Comparison of ENCODE assay signal across 17 mouse cellular contexts in the genomic region with DNA sequence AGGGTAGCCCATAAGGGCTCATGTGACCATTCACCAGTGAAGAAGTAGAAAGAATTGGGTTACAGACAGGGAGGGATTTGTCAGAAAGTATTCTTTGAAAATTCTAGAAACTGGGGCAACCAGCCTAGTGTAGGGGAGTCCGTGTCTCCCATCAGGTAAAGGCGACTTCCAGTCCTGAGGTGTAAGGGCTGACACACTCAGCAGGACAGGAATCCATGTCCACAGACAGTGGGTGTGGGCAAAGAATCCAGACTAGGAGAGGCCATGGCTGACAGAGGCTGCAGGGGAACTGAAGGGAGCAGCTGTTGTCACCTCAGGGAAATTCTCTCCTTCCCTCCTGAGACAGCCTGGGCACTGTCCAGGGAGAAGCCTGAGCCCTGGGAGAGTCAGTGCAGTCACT. TPM values are rescaled to one million over a fixed set of nuclear protein-coding genes. Genes with fewer than 3 reads are reported as not detected.
DNase-seq lines count a peak whose midpoint lies in the region; ATAC-seq and TF ChIP-seq lines count a peak whose summit lies in the region.
"Not testable (repeated sequence)": the region's sequence is repeated elsewhere in the genome, so short reads cannot be mapped to it uniquely, and the experiment has no call there.
"Had no signal": no experiment of that assay in that cellular context is flagged by ENCODE, and none has a peak within 500 bp of the region (broad histone marks: within the 10 kb centered on the region; RNA-seq: fewer than 3 reads in every experiment).

No protein-coding gene starts in this region.

- not testable (repeated sequence) for H3K27ac ChIP-seq in brown adipose tissue, adult 24 weeks (replicated peaks; ENCODE audit: low read depth, low read length); intestine, embryonic 14.5 days (ENCODE audit: low read depth); midbrain, embryonic 11.5 days (ENCODE audit: low read depth, low read length); small intestine, adult 2 months (ENCODE audit: insufficient read depth, low read depth, low read length)
- H3K27ac ChIP-seq in lung, embryonic 15.5 days = peak overlapping the region; percentile 80; the same call in 1 of the 2 replicates

- peak overlapping the region; percentile 18; the same call in 1 of the 2 replicates for H3K4me3 ChIP-seq in brown adipose tissue, adult 24 weeks (ENCODE audit: insufficient read depth, low read depth, low read length)
- not testable (repeated sequence) for H3K4me3 ChIP-seq in intestine, embryonic 14.5 days (ENCODE audit: low read depth, low read length); midbrain, embryonic 11.5 days (ENCODE audit: low read depth, low read length)
- H3K4me3 ChIP-seq in lung, embryonic 15.5 days = peak overlapping the region; percentile 51
- peak overlapping the region; percentile 70 for H3K4me3 ChIP-seq in small intestine, adult 2 months (ENCODE audit: low read depth, low read length)

- not testable (repeated sequence) for H3K9me3 ChIP-seq in intestine, embryonic 14.5 days (ENCODE audit: control insufficient read depth, low read length); lung, embryonic 15.5 days; midbrain, embryonic 11.5 days (ENCODE audit: control insufficient read depth, low read length)

- not testable (repeated sequence) for H3K9ac ChIP-seq in intestine, embryonic 14.5 days (ENCODE audit: low read length); lung, embryonic 15.5 days; midbrain, embryonic 11.5 days (ENCODE audit: low read length)

- H3K36me3 ChIP-seq in intestine, embryonic 14.5 days (ENCODE audit: control insufficient read depth, insufficient read depth, low read length); lung, embryonic 15.5 days; midbrain, embryonic 11.5 days (ENCODE audit: control insufficient read depth, insufficient read depth, low read length); small intestine, adult 2 months (ENCODE audit: control insufficient read depth, insufficient read depth, low read length): not testable (repeated sequence)

- WGBS in intestine, embryonic 14.5 days = 25% methylated on average over 2 of the region's 2 CpGs
- WGBS in lung, embryonic 15.5 days = 13% methylated on average over 2 of the region's 2 CpGs
- 11% methylated on average over 2 of the region's 2 CpGs for WGBS in midbrain, embryonic 11.5 days
- 77% methylated on average over 2 of the region's 2 CpGs for WGBS in small intestine, adult 2 months

- DNase-seq in intestine, embryonic 14.5 days (ENCODE audit: low spot score) = peak; percentile 52
- peak; percentile 90 for DNase-seq in midbrain, embryonic 11.5 days (ENCODE audit: low spot score, missing footprints)

- H3K27me3 ChIP-seq in intestine, embryonic 14.5 days (replicated peaks; ENCODE audit: control insufficient read depth, insufficient read depth, low read length) = peaks cover 77% of the 10 kb centered on the region
- H3K27me3 ChIP-seq in lung, embryonic 15.5 days = peaks cover 76% of the 10 kb centered on the region
- peaks cover 62% of the 10 kb centered on the region for H3K27me3 ChIP-seq in midbrain, embryonic 11.5 days (ENCODE audit: control insufficient read depth, insufficient read depth, low read length)
- H3K27me3 ChIP-seq in small intestine, adult 2 months (ENCODE audit: control insufficient read depth, insufficient read depth, low read length) = not testable (repeated sequence)

- not testable (repeated sequence) for TF ChIP-seq CTCF in small intestine, adult 2 months (IDR thresholded peaks at IDR 0.05; ENCODE audit: extremely low read depth, insufficient read length, insufficient replicate concordance, low read depth, low read length)

- TF ChIP-seq POLR2A in small intestine, adult 2 months (IDR thresholded peaks at IDR 0.05; ENCODE audit: low read depth, low read length) = not testable (repeated sequence)

- not testable (repeated sequence) for ATAC-seq in intestine, embryonic 14.5 days (replicated peaks; ENCODE audit: low FRiP score, low TSS enrichment, low read depth); lung, embryonic 15.5 days (ENCODE audit: borderline replicate concordance, extremely low read depth, low FRiP score, low TSS enrichment); midbrain, embryonic 11.5 days (ENCODE audit: low FRiP score)

- not testable (repeated sequence) for H3K4me2 ChIP-seq in intestine, embryonic 14.5 days (ENCODE audit: low read length); midbrain, embryonic 11.5 days
- H3K4me2 ChIP-seq in lung, embryonic 15.5 days = peak overlapping the region; percentile 54

- H3K4me1 ChIP-seq in brown adipose tissue, adult 24 weeks (ENCODE audit: control insufficient read depth, insufficient read depth, insufficient read length, low read length); intestine, embryonic 14.5 days (replicated peaks; ENCODE audit: control insufficient read depth, insufficient read depth, low read length); lung, embryonic 15.5 days; midbrain, embryonic 11.5 days (ENCODE audit: control insufficient read depth, insufficient read depth, low read length); small intestine, adult 2 months (ENCODE audit: control insufficient read depth, insufficient read depth, insufficient read length, low read length): not testable (repeated sequence)

RNA-seq across cellular contexts. Expression of a gene that starts 1.4 kb away (rescaled TPM):
- polyA plus RNA-seq in brown adipose tissue, adult 24 weeks (2012; ENCODE audit: insufficient read depth, insufficient read length, missing spikeins) = not detected in 2 replicates
- polyA plus RNA-seq in intestine, embryonic 14.5 days (2014; fragmentation: Nextera tagmentation; extraction: Ambion mirVana) = 0.13 TPM in 1 of 2 replicates, not detected in the other
- polyA plus RNA-seq in lung, embryonic 15.5 days (2015; fragmentation: Nextera tagmentation; extraction: Ambion mirVana) = 35.2 and 39.5 TPM in 2 replicates
- polyA plus RNA-seq in midbrain, embryonic 11.5 days (2014; fragmentation: Nextera tagmentation; extraction: Ambion mirVana) = 0.16 TPM in 1 of 2 replicates, not detected in the other
- 118 and 149 TPM in 2 replicates for polyA plus RNA-seq in small intestine, adult 2 months (2012; rRNA removed)
- polyA plus RNA-seq: C2C12; embryonic facial prominence, embryonic 11.5 days; embryonic facial prominence, embryonic 13.5 days; embryonic facial prominence, embryonic 15.5 days; erythroblast, embryonic 14.5 days; forebrain, embryonic 10.5 days; forebrain, embryonic 12.5 days; forebrain, embryonic 14.5 days; forebrain, embryonic 16.5 days; G1E; Patski had no signal

RNA-seq across cellular contexts. Expression of a gene that starts 23.2 kb away (rescaled TPM):
- polyA plus RNA-seq in brown adipose tissue, adult 24 weeks (2012; ENCODE audit: insufficient read depth, insufficient read length, missing spikeins) = not detected in 2 replicates
- polyA plus RNA-seq in intestine, embryonic 14.5 days (2014; fragmentation: Nextera tagmentation; extraction: Ambion mirVana) = 7.9 and 8.2 TPM in 2 replicates
- 0.59 and 0.71 TPM in 2 replicates for polyA plus RNA-seq in lung, embryonic 15.5 days (2015; fragmentation: Nextera tagmentation; extraction: Ambion mirVana)
- polyA plus RNA-seq in midbrain, embryonic 11.5 days (2014; fragmentation: Nextera tagmentation; extraction: Ambion mirVana) = not detected in 2 replicates
- 68.4 and 126 TPM in 2 replicates for polyA plus RNA-seq in small intestine, adult 2 months (2012; rRNA removed)
- polyA plus RNA-seq: C2C12; embryonic facial prominence, embryonic 11.5 days; embryonic facial prominence, embryonic 13.5 days; embryonic facial prominence, embryonic 15.5 days; erythroblast, embryonic 14.5 days; forebrain, embryonic 10.5 days; forebrain, embryonic 12.5 days; forebrain, embryonic 14.5 days; forebrain, embryonic 16.5 days; G1E; Patski had no signal

RNA-seq across cellular contexts. Expression of a gene that starts 37.7 kb away (rescaled TPM):
- not detected in 2 replicates for polyA plus RNA-seq in brown adipose tissue, adult 24 weeks (2012; ENCODE audit: insufficient read depth, insufficient read length, missing spikeins)
- not detected in 2 replicates for polyA plus RNA-seq in intestine, embryonic 14.5 days (2014; fragmentation: Nextera tagmentation; extraction: Ambion mirVana)
- polyA plus RNA-seq in lung, embryonic 15.5 days (2015; fragmentation: Nextera tagmentation; extraction: Ambion mirVana) = 0.19 TPM in 1 of 2 replicates, not detected in the other
- polyA plus RNA-seq in midbrain, embryonic 11.5 days (2014; fragmentation: Nextera tagmentation; extraction: Ambion mirVana) = not detected in 2 replicates
- polyA plus RNA-seq in small intestine, adult 2 months (2012; rRNA removed) = 12.5 and 88.2 TPM in 2 replicates
- polyA plus RNA-seq: activated CD4-positive, CD25-positive, alpha-beta regulatory T cell, adult 4 months; C2C12; embryonic facial prominence, embryonic 11.5 days; embryonic facial prominence, embryonic 13.5 days; embryonic facial prominence, embryonic 15.5 days; forebrain, embryonic 10.5 days; forebrain, embryonic 12.5 days; forebrain, embryonic 14.5 days; forebrain, embryonic 16.5 days; G1E; Patski had no signal

RNA-seq across cellular contexts. Expression of a gene that starts 45.4 kb away (rescaled TPM):
- not detected in 2 replicates for polyA plus RNA-seq in brown adipose tissue, adult 24 weeks (2012; ENCODE audit: insufficient read depth, insufficient read length, missing spikeins)
- not detected in 2 replicates for polyA plus RNA-seq in intestine, embryonic 14.5 days (2014; fragmentation: Nextera tagmentation; extraction: Ambion mirVana)
- polyA plus RNA-seq in lung, embryonic 15.5 days (2015; fragmentation: Nextera tagmentation; extraction: Ambion mirVana) = not detected in 2 replicates
- polyA plus RNA-seq in midbrain, embryonic 11.5 days (2014; fragmentation: Nextera tagmentation; extraction: Ambion mirVana) = not detected in 2 replicates
- polyA plus RNA-seq in small intestine, adult 2 months (2012; rRNA removed) = 0.22 and 0.27 TPM in 2 replicates
- polyA plus RNA-seq: C2C12; embryonic facial prominence, embryonic 11.5 days; embryonic facial prominence, embryonic 13.5 days; embryonic facial prominence, embryonic 15.5 days; erythroblast, embryonic 14.5 days; forebrain, embryonic 10.5 days; forebrain, embryonic 12.5 days; forebrain, embryonic 14.5 days; forebrain, embryonic 16.5 days; G1E had no signal

Comparison
In these comparisons a context has a peak if more than half of its experiments do, and no peak if none do; other contexts are left out.
1. RNA of a gene that starts 1.4 kb away (polyA plus RNA-seq): 118 to 149 TPM in small intestine, adult 2 months and 35.2 to 39.5 TPM in lung, embryonic 15.5 days; 0.16 TPM in midbrain, embryonic 11.5 days, 0.13 TPM in intestine, embryonic 14.5 days and not detected in brown adipose tissue, adult 24 weeks; every median in the first group is over 10 times any median in the second.
2. RNA of a gene that starts 37.7 kb away (polyA plus RNA-seq): 12.5 to 88.2 TPM in small intestine, adult 2 months; 0.19 TPM in lung, embryonic 15.5 days, not detected in intestine, embryonic 14.5 days, not detected in brown adipose tissue, adult 24 weeks and not detected in midbrain, embryonic 11.5 days; every median in the first group is over 10 times any median in the second.